Mouse (Mus musculus) forebrain, embryonic 16.5 days (tissue): ENCODE measurements around the gene Cab39. TPM values are rescaled to one million over a fixed set of nuclear protein-coding genes. Genes with fewer than 3 reads are reported as not detected.
A peak's percentile ranks its signal among the peaks of the same experiment; 100 is the strongest.

ENCODE experiments used
- ATAC-seq: fragments of 200-750 bp; cut with Nextera tagmentation; 2 replicates; pipeline ENCODE4 v1.8.0; 2017; ENCODE audit warnings: mild to moderate bottlenecking, moderate library complexity
- H3K27ac ChIP-seq: fragments of 300-500 bp; sonication (generic); 2 replicates; pipeline ENCODE4 v1.5.1; 2014; ENCODE audit warnings: low read length, control low read depth
- H3K27me3 ChIP-seq: fragments of 300-500 bp; sonication (generic); replicated peaks from 2 replicates; pipeline ENCODE4 v1.6.1; 2014; ENCODE audit warnings: low read length; ENCODE audit not compliant: control insufficient read depth, insufficient read depth
- H3K36me3 ChIP-seq: fragments of 300-500 bp; sonication (generic); 2 replicates; pipeline ENCODE4 v1.6.1; 2014; ENCODE audit not compliant: control insufficient read depth, insufficient read depth
- H3K4me1 ChIP-seq: fragments of 300-500 bp; sonication (generic); replicated peaks from 2 replicates; pipeline ENCODE4 v1.6.1; 2014; ENCODE audit warnings: low read length; ENCODE audit not compliant: control insufficient read depth, insufficient read depth
- H3K4me2 ChIP-seq: fragments of 300-500 bp; sonication (generic); 2 replicates; pipeline ENCODE4 v1.6.1; 2014; ENCODE audit warnings: mild to moderate bottlenecking, low read length, control low read depth
- H3K4me3 ChIP-seq: fragments of 300-500 bp; sonication (generic); replicated peaks from 2 replicates; pipeline ENCODE4 v1.5.1; 2014; ENCODE audit warnings: mild to moderate bottlenecking, low read length, control low read depth
- H3K9ac ChIP-seq: fragments of 300-500 bp; sonication (generic); replicated peaks from 2 replicates; pipeline ENCODE4 v1.6.1; 2014; ENCODE audit warnings: low read depth, low read length, control low read depth
- H3K9me3 ChIP-seq: fragments of 300-500 bp; sonication (generic); 2 replicates; pipeline ENCODE4 v1.6.1; 2016; ENCODE audit warnings: low read length; ENCODE audit not compliant: control insufficient read depth
- WGBS: fragments of 180-500 bp; shearing (Covaris S2); extraction: QIAGEN DNeasy Blood & Tissue Kit; methylation state at CpG from one replicate; pipeline ENCODE4 v1.1.7; 2014; 5-methylcytosine and 5-hydroxymethylcytosine counted together
- polyA plus RNA-seq: library from polyadenylated mRNA; unstranded; fragments of >200 nt; fragmentation: Nextera tagmentation; extraction: Ambion mirVana; gene quantifications from 2 replicates; pipeline ENCODE4 v1.2.1, GENCODE M21; 2015

Cab39 gene
- polyA plus RNA-seq, 1 experiment from 2014 or later: 47.1 TPM

- Histone ChIP-seq H3K9me3 (no peaks in the 10 kb centered on the region), H3K27ac (no peak overlapping the region), H3K4me2 (no peak overlapping the region), H3K27me3 (no peaks in the 10 kb centered on the region), H3K36me3 (peaks cover 16% of the 10 kb centered on the region; the same call in 1 of the 2 replicates), H3K4me3 (no peak overlapping the region), H3K4me1 (no peaks in the 10 kb centered on the region), H3K9ac (no peak overlapping the region)
- 91% methylated on average over 5 of the region's 5 CpGs for WGBS
- ATAC-seq: no peak
These were observed 57.6 kb downstream of the Cab39 start for GRCm38 (mm10) chr1:85850851-85851250.

- Histone ChIP-seq H3K27me3 (no peaks in the 10 kb centered on the region), H3K27ac (no peak overlapping the region), H3K4me1 (no peaks in the 10 kb centered on the region), H3K4me2 (no peak overlapping the region), H3K36me3 (peaks cover 13% of the 10 kb centered on the region; the same call in 1 of the 2 replicates), H3K4me3 (no peak overlapping the region), H3K9me3 (no peaks in the 10 kb centered on the region), H3K9ac (no peak overlapping the region)
- WGBS: 83% methylated on average over 2 of the region's 2 CpGs
- ATAC-seq: peak; percentile 56
These were observed 59.9 kb downstream of the Cab39 start for GRCm38 (mm10) chr1:85852996-85853689.

DNA sequence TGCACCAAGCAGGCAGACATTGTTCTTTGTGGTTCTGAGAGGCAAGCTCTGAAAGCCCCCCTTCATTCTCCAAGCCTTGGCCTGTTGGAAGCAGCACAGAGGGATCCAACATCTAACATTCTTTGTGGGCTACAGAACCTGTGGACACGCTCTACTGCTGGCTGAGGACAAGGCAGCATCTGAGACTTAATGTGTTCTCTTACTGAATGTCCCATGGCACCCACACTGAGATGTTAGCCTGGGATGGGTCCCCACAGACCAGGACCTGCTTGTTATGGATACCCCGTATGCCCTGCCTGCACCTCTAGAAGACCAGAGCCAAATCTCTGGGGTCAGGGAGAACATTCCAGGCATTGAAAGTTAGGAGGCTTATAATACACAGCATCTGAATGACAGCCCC, 60.6 kb downstream of the Cab39 start:
- ATAC-seq: no peak
- no peaks in the 10 kb centered on the region for H3K27me3 ChIP-seq
- 0 out of 2 replicates have a peak, but pooled peaks cover 9% of the 10 kb centered on the region for H3K36me3 ChIP-seq
- 75% methylated on average over 2 of the region's 2 CpGs for WGBS
- no peak overlapping the region for H3K4me2 ChIP-seq
- H3K9me3 ChIP-seq: no peaks in the 10 kb centered on the region
- H3K27ac ChIP-seq: no peak overlapping the region
- H3K4me1 ChIP-seq: no peaks in the 10 kb centered on the region
- H3K9ac ChIP-seq: no peak overlapping the region
- H3K4me3 ChIP-seq: no peak overlapping the region

- Histone ChIP-seq H3K4me2 (no peak overlapping the region), H3K9ac (no peak overlapping the region), H3K4me3 (no peak overlapping the region), H3K36me3 (0 out of 2 replicates have a peak, but pooled peaks cover 4% of the 10 kb centered on the region), H3K9me3 (no peaks in the 10 kb centered on the region), H3K27ac (no peak overlapping the region), H3K4me1 (no peaks in the 10 kb centered on the region), H3K27me3 (no peaks in the 10 kb centered on the region)
- no peak for ATAC-seq
- WGBS: 83% methylated on average over 2 of the region's 2 CpGs
These were observed 61.2 kb downstream of the Cab39 start for GRCm38 (mm10) chr1:85854475-85854874.

GRCm38 (mm10) chr1:85856266-85856665, 63.0 kb downstream of the Cab39 start:
- ATAC-seq: no peak
- Histone ChIP-seq H3K4me3 (no peak overlapping the region), H3K27me3 (no peaks in the 10 kb centered on the region), H3K27ac (no peak overlapping the region), H3K4me1 (no peaks in the 10 kb centered on the region), H3K9me3 (no peaks in the 10 kb centered on the region), H3K4me2 (no peak overlapping the region), H3K36me3 (no peaks in the 10 kb centered on the region), H3K9ac (no peak overlapping the region)
- WGBS: 90% methylated on average over 3 of the region's 3 CpGs

GRCm38 (mm10) chr1:85857261-85857754, 64.1 kb downstream of the Cab39 start:
- no peaks in the 10 kb centered on the region for H3K4me1 ChIP-seq
- WGBS: 79% methylated on average over 6 of the region's 6 CpGs
- no peak for ATAC-seq
- H3K9me3 ChIP-seq: peaks cover 4% of the 10 kb centered on the region; the same call in 1 of the 2 replicates
- no peaks in the 10 kb centered on the region for H3K27me3 ChIP-seq
- no peak overlapping the region for H3K27ac ChIP-seq
- no peaks in the 10 kb centered on the region for H3K36me3 ChIP-seq
- no peak overlapping the region for H3K4me2 ChIP-seq
- no peak overlapping the region for H3K4me3 ChIP-seq
- H3K9ac ChIP-seq: no peak overlapping the region

DNA sequence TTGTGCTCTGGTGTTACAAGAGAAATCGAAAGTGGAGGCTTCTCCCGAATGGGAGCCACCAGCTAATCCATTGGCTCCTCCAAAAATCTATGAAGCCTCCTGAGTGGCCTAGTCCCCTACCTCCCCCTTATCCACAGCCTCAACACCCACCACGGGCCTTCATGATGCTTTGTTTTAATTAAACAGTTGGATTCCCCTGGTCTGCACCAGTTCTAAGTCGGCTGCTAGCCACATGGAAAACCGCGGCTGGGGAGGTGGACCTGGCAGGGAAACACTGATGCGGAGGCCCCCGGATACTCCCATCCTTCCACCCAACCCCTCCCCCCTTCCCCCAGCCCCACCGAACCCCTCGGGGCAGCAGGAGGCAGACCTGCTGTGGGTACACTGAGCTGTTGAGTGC, 71.1 kb downstream of the Cab39 start:
- H3K4me1 ChIP-seq: no peaks in the 10 kb centered on the region
- no peak overlapping the region for H3K4me3 ChIP-seq
- no peaks in the 10 kb centered on the region for H3K36me3 ChIP-seq
- 88% methylated on average over 10 of the region's 10 CpGs for WGBS
- no peak for ATAC-seq
- H3K9me3 ChIP-seq: peaks cover 4% of the 10 kb centered on the region
- no peak overlapping the region for H3K4me2 ChIP-seq
- no peak overlapping the region for H3K27ac ChIP-seq
- H3K27me3 ChIP-seq: no peaks in the 10 kb centered on the region
- H3K9ac ChIP-seq: no peak overlapping the region

DNA sequence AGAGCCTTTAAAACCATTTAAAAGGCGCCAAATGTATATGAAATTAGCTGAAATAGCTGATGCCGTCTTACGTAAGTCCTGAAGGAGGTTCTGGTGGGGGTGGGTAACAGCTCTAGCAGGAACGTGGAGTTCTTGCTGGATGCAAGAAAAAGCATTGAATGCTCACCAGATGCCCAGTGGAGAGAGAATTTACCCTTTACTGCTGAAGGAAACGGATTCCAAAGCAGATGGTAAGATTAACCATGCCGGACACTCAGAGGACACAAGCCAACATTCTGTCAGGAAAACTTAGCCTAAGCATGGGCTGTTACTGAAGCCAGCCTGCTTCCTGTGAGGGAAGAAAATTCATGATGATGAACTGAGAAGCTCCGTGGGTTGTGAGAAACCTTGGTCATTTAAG, 76.8 kb downstream of the Cab39 start:
- Histone ChIP-seq H3K4me3 (no peak overlapping the region), H3K36me3 (no peaks in the 10 kb centered on the region), H3K27ac (no peak overlapping the region), H3K9me3 (no peaks in the 10 kb centered on the region; the same call in 1 of the 2 replicates), H3K4me2 (no peak overlapping the region), H3K4me1 (no peaks in the 10 kb centered on the region), H3K9ac (no peak overlapping the region), H3K27me3 (no peaks in the 10 kb centered on the region)
- ATAC-seq: peak; percentile 50; the same call in 1 of the 2 replicates
- 67% methylated on average over 7 of the region's 7 CpGs for WGBS

- no peak overlapping the region for H3K9ac ChIP-seq
- no peaks in the 10 kb centered on the region for H3K27me3 ChIP-seq
- no peaks in the 10 kb centered on the region for H3K36me3 ChIP-seq
- no peaks in the 10 kb centered on the region for H3K4me1 ChIP-seq
- 69% methylated on average over 2 of the region's 2 CpGs for WGBS
- H3K9me3 ChIP-seq: no peaks in the 10 kb centered on the region; the same call in 1 of the 2 replicates
- no peak for ATAC-seq
- no peak overlapping the region for H3K27ac ChIP-seq
- no peak overlapping the region for H3K4me3 ChIP-seq
- no peak overlapping the region for H3K4me2 ChIP-seq
These were observed 77.3 kb downstream of the Cab39 start for GRCm38 (mm10) chr1:85870546-85870945.
